Mouse (Mus musculus) liver, postnatal 0 days (tissue): Measurements from ENCODE around the gene Retreg3.

Experiments
- CTCF ChIP-seq: sonication (generic); IDR thresholded peaks from 2 replicates; pipeline ENCODE4 v1.5.1; 2016; ENCODE audit warnings: antibody characterized with exemption, low read depth
- EP300 ChIP-seq: IDR thresholded peaks from 2 replicates; pipeline ENCODE4 v1.6.1; 2016; ENCODE audit warnings: antibody characterized with exemption, low read depth, mild to moderate bottlenecking

GRCm38 (mm10) chr11:101115564-101115963, 4.1 kb downstream of the Retreg3 start:
- TF ChIP-seq CTCF (no peak), EP300 (no peak)
